Mouse (Mus musculus): ENCODE data around the gene Vps16. TPM values are rescaled to one million over a fixed set of nuclear protein-coding genes. Genes with fewer than 3 reads are reported as not detected.

The Vps16 gene
- 100 to 1,000 TPM; 132 to 174 TPM for polyA plus RNA-seq (2017; shearing (Covaris generic))

GRCm38 (mm10) chr2:130424126-130424853 is at the start of gene Vps16, which contains the start of gene Pced1a:
Vps16 (plus strand) TSS chr2:130424339.
Pced1a (minus strand) TSS chr2:130424701.
- ATAC-seq: peak; percentile 91

GRCm38 (mm10) chr2:130374951-130375350 is 49.2 kb upstream of the Vps16 start:
- ATAC-seq: no peak

- no peak for ATAC-seq
These were observed 40.9 kb upstream of the Vps16 start for GRCm38 (mm10) chr2:130383205-130383604.

GRCm38 (mm10) chr2:130383895-130384294 is 40.2 kb upstream of the Vps16 start:
- no peak for ATAC-seq

- ATAC-seq: no peak
These were observed 37.9 kb upstream of the Vps16 start for GRCm38 (mm10) chr2:130386212-130386611.

GRCm38 (mm10) chr2:130388796-130389195 is 35.3 kb upstream of the Vps16 start:
- ATAC-seq: no peak

GRCm38 (mm10) chr2:130390993-130391625 is 33.0 kb upstream of the Vps16 start:
- ATAC-seq: no peak

- no peak for ATAC-seq
These were observed 31.3 kb upstream of the Vps16 start for GRCm38 (mm10) chr2:130392836-130393235.

- ATAC-seq: no peak
These were observed 28.4 kb upstream of the Vps16 start for GRCm38 (mm10) chr2:130395696-130396095.

GRCm38 (mm10) chr2:130397186-130397985 is 26.8 kb upstream of the Vps16 start, which contains the start of gene Cpxm1:
Cpxm1 (minus strand) TSS chr2:130397574.
- no peak for ATAC-seq

GRCm38 (mm10) chr2:130398091-130398490 is 26.0 kb upstream of the Vps16 start:
- ATAC-seq: no peak

- no peak for ATAC-seq
These were observed 24.1 kb upstream of the Vps16 start for GRCm38 (mm10) chr2:130400046-130400445.

- ATAC-seq: no peak
These were observed 22.2 kb upstream of the Vps16 start for GRCm38 (mm10) chr2:130401891-130402290.

GRCm38 (mm10) chr2:130404939-130405338 is 19.2 kb upstream of the Vps16 start, which contains the start of the genes Gm28372 and 1700020A23Rik:
Gm28372 (plus strand) TSS chr2:130405239.
1700020A23Rik (plus strand) TSS chr2:130405259.
- ATAC-seq: no peak

GRCm38 (mm10) chr2:130406178-130406577 is 18.0 kb upstream of the Vps16 start, which contains the start of gene Tmem239:
Tmem239 (plus strand) TSS chr2:130406478.
- no peak for ATAC-seq

- ATAC-seq: no peak
These were observed 15.9 kb upstream of the Vps16 start for GRCm38 (mm10) chr2:130408194-130408593.

GRCm38 (mm10) chr2:130411558-130412495 is 12.3 kb upstream of the Vps16 start:
- peak; percentile 72 for ATAC-seq

GRCm38 (mm10) chr2:130412775-130413174 is 11.4 kb upstream of the Vps16 start:
- no peak for ATAC-seq

GRCm38 (mm10) chr2:130414094-130414856 is 9.9 kb upstream of the Vps16 start:
- no peak for ATAC-seq

GRCm38 (mm10) chr2:130421781-130422620 is 2.1 kb upstream of the Vps16 start:
- ATAC-seq: no peak

All from activated CD4-positive, CD25-positive, alpha-beta regulatory T cell, adult 4 months (primary cell).